Mouse (Mus musculus): ENCODE measurements at regions not wholly inside any gene's neighbourhood (a gene's known extent, or its start where the extent isn't known, plus 50 kb on each side); places are given as distances from the start of the nearest gene placed in this dataset.

- Histone ChIP-seq H3K9me3 (ENCODE audit: low read length) (0 out of 2 replicates have a peak, but pooled peaks cover 3% of the 10 kb centered on the region), H3K4me3 (ENCODE audit: low read length) (no peak overlapping the region), H3K4me1 (ENCODE audit: insufficient read depth, low read length) (peaks cover 19% of the 10 kb centered on the region), H3K27ac (ENCODE audit: low read length) (peak overlapping the region; percentile 67), H3K4me2 (replicated peaks; ENCODE audit: low read depth, low read length) (no peak overlapping the region), H3K9ac (replicated peaks; ENCODE audit: low read length) (no peak overlapping the region), H3K36me3 (ENCODE audit: insufficient read depth, low read length) (0 out of 2 replicates have a peak, but pooled peaks cover 4% of the 10 kb centered on the region), H3K27me3 (ENCODE audit: insufficient read depth, low read length) (no peaks in the 10 kb centered on the region)
- ATAC-seq (ENCODE audit: low FRiP score, low TSS enrichment) = peak; percentile 73
- WGBS = 7% methylated on average over 6 of the region's 6 CpGs
These were observed 518.5 kb upstream of the Lrrc6 start for GRCm38 (mm10) chr15:67019194-67019661.

All from kidney, embryonic 16.5 days (tissue).